Mouse (Mus musculus) cortical plate, adult 2 months (tissue): ENCODE results near the gene Cdc42se2.

Source experiments
- CTCF ChIP-seq: fragments of 200-500 bp; IDR thresholded peaks from 2 replicates; pipeline ENCODE4 v1.5.1; 2011; ENCODE audit warnings: mild to moderate bottlenecking, control low read depth, low read length; ENCODE audit not compliant: insufficient read depth; ENCODE audit errors: extremely low read depth
- POLR2A ChIP-seq: fragments of 200-500 bp; IDR thresholded peaks from 2 replicates; pipeline ENCODE4 v1.6.1; 2011; ENCODE audit warnings: mild to moderate bottlenecking, low read length, control low read depth; ENCODE audit not compliant: insufficient read depth; ENCODE audit errors: extremely low read depth

DNA sequence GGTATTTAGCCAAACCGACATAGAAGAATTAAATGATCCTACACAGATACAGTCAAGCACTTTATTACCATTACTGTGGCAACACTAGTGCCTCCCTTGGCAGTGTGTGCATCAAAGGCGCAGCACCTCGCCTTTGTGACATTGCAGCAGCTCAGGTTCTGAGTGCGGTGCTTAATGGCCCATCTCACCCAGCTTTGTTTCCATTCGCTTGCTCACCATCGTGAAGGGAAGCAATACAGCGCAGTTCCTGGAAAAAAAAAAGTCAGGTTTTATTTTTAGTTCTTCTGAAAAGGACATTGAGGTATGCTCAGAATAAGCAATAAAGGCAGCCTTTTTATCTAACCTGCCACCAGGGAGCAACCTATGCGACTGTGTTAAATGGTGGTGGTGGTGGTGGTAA lies 39.3 kb upstream of the Cdc42se2 start:
- TF ChIP-seq CTCF (no peak), POLR2A (no peak)
